Mouse (Mus musculus): ENCODE results near the gene Defa23.
A peak's percentile ranks its signal among the peaks of the same experiment; 100 is the strongest.
"Not testable (repeated sequence)": the region's sequence is repeated elsewhere in the genome, so short reads cannot be mapped to it uniquely, and the experiment has no call there.

Gene Defa23

GRCm38 (mm10) chr8:21054747-21055146 is at the start of gene Defa23:
Defa23 (plus strand) TSS chr8:21055047.
- H3K36me3 ChIP-seq (ENCODE audit: insufficient read depth, low read length); H3K4me1 ChIP-seq (replicated peaks; ENCODE audit: low read depth, low read length); H3K27me3 ChIP-seq (ENCODE audit: insufficient read depth, low read length); H3K9me3 ChIP-seq (ENCODE audit: low read length); H3K4me3 ChIP-seq (replicated peaks; ENCODE audit: low read length): not testable (repeated sequence)

- Histone ChIP-seq H3K36me3 (ENCODE audit: insufficient read depth, low read length) (no peaks in the 10 kb centered on the region), H3K27me3 (ENCODE audit: insufficient read depth, low read length) (no peaks in the 10 kb centered on the region), H3K4me1 (replicated peaks; ENCODE audit: low read depth, low read length) (no peaks in the 10 kb centered on the region), H3K4me3 (replicated peaks; ENCODE audit: low read length) (no peak overlapping the region), H3K9me3 (ENCODE audit: low read length) (peaks cover 26% of the 10 kb centered on the region)
- peak; percentile 27; the same call in 1 of the 2 replicates for TF ChIP-seq NANOG (IDR thresholded peaks at IDR 0.05; ENCODE audit: borderline replicate concordance, low read length)
- TF ChIP-seq POU5F1 (IDR thresholded peaks at IDR 0.05; ENCODE audit: borderline replicate concordance, low read length): no peak
- no peak for TF ChIP-seq CTCF (conservative IDR thresholded peaks at IDR 0.05; ENCODE audit: low read length)
These were observed 48.0 kb upstream of the Defa23 start for GRCm38 (mm10) chr8:21006801-21007200.

- 0 out of 2 replicates have a peak, but pooled peaks have one; percentile 18 for TF ChIP-seq CTCF (conservative IDR thresholded peaks at IDR 0.05; ENCODE audit: low read length)
- H3K9me3 ChIP-seq (ENCODE audit: low read length): peaks cover 25% of the 10 kb centered on the region
- not testable (repeated sequence) for H3K36me3 ChIP-seq (ENCODE audit: insufficient read depth, low read length); H3K4me1 ChIP-seq (replicated peaks; ENCODE audit: low read depth, low read length); H3K27me3 ChIP-seq (ENCODE audit: insufficient read depth, low read length); H3K4me3 ChIP-seq (replicated peaks; ENCODE audit: low read length)
These were observed 46.3 kb upstream of the Defa23 start for GRCm38 (mm10) chr8:21008578-21008977.

GRCm38 (mm10) chr8:21010548-21010947 is 44.3 kb upstream of the Defa23 start:
- H3K36me3 ChIP-seq (ENCODE audit: insufficient read depth, low read length); H3K4me3 ChIP-seq (replicated peaks; ENCODE audit: low read length); H3K4me1 ChIP-seq (replicated peaks; ENCODE audit: low read depth, low read length); H3K27me3 ChIP-seq (ENCODE audit: insufficient read depth, low read length): not testable (repeated sequence)
- H3K9me3 ChIP-seq (ENCODE audit: low read length): peaks cover 16% of the 10 kb centered on the region

GRCm38 (mm10) chr8:21025245-21025644 is 29.6 kb upstream of the Defa23 start, which contains the start of gene Defa21:
Defa21 (plus strand) TSS chr8:21025545.
- not testable (repeated sequence) for H3K4me3 ChIP-seq (replicated peaks; ENCODE audit: low read length); H3K27me3 ChIP-seq (ENCODE audit: insufficient read depth, low read length); H3K36me3 ChIP-seq (ENCODE audit: insufficient read depth, low read length); H3K9me3 ChIP-seq (ENCODE audit: low read length); H3K4me1 ChIP-seq (replicated peaks; ENCODE audit: low read depth, low read length)

GRCm38 (mm10) chr8:21064738-21065137 is 9.9 kb downstream of the Defa23 start, which contains the start of gene Defa35:
Defa35 (plus strand) TSS chr8:21065038.
- not testable (repeated sequence) for H3K4me3 ChIP-seq (replicated peaks; ENCODE audit: low read length); H3K9me3 ChIP-seq (ENCODE audit: low read length); H3K27me3 ChIP-seq (ENCODE audit: insufficient read depth, low read length); H3K36me3 ChIP-seq (ENCODE audit: insufficient read depth, low read length); H3K4me1 ChIP-seq (replicated peaks; ENCODE audit: low read depth, low read length)

GRCm38 (mm10) chr8:21084142-21084541 is 29.3 kb downstream of the Defa23 start, which contains the start of gene Defa25:
Defa25 (plus strand) TSS chr8:21084442.
- H3K4me1 ChIP-seq (replicated peaks; ENCODE audit: low read depth, low read length); H3K9me3 ChIP-seq (ENCODE audit: low read length); H3K36me3 ChIP-seq (ENCODE audit: insufficient read depth, low read length); H3K27me3 ChIP-seq (ENCODE audit: insufficient read depth, low read length); H3K4me3 ChIP-seq (replicated peaks; ENCODE audit: low read length): not testable (repeated sequence)

GRCm38 (mm10) chr8:21093106-21093505 is 38.3 kb downstream of the Defa23 start:
- H3K9me3 ChIP-seq (ENCODE audit: low read length): 0 out of 2 replicates have a peak, but pooled peaks cover 3% of the 10 kb centered on the region
- no peaks in the 10 kb centered on the region for H3K27me3 ChIP-seq (ENCODE audit: insufficient read depth, low read length)
- no peaks in the 10 kb centered on the region for H3K36me3 ChIP-seq (ENCODE audit: insufficient read depth, low read length)
- no peak overlapping the region for H3K4me3 ChIP-seq (replicated peaks; ENCODE audit: low read length)
- no peaks in the 10 kb centered on the region for H3K4me1 ChIP-seq (replicated peaks; ENCODE audit: low read depth, low read length)
- TF ChIP-seq CTCF (conservative IDR thresholded peaks at IDR 0.05; ENCODE audit: low read length): peak; percentile 71
- TF ChIP-seq POU5F1 (IDR thresholded peaks at IDR 0.05; ENCODE audit: borderline replicate concordance, low read length): no peak

GRCm38 (mm10) chr8:21095950-21096349 is 41.1 kb downstream of the Defa23 start, which contains the start of gene Gm14851:
Gm14851 (minus strand) TSS chr8:21096050.
- H3K36me3 ChIP-seq (ENCODE audit: insufficient read depth, low read length); H3K4me1 ChIP-seq (replicated peaks; ENCODE audit: low read depth, low read length); H3K27me3 ChIP-seq (ENCODE audit: insufficient read depth, low read length); H3K4me3 ChIP-seq (replicated peaks; ENCODE audit: low read length); H3K9me3 ChIP-seq (ENCODE audit: low read length): not testable (repeated sequence)

All from E14TG2a.4 (cell line).